Mouse (Mus musculus): ENCODE measurements at regions not wholly inside any gene's neighbourhood (a gene's known extent, or its start where the extent isn't known, plus 50 kb on each side); places are given as distances from the start of the nearest gene placed in this dataset.

DNA sequence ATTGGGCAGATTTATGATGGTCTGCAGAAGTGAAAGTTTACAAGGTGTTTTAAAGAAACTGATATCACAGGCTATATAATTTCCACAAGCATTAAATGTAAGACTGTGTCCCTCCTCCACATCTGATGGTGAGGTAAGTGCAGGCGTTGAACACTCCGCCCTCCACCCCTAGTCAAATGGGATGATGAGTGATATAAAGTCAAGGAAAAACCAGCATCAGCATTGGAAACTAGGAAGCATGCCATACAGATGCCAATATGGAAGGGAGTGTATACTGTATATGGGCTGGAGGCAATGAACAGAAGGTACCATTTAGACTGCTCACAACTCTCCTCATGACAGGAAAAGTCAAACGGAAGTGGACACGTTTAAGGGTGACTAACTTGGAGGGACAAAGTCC is 468.5 kb upstream of the Gm26657 start:
- no peak for DNase-seq (ENCODE audit: low spot score in 2 of 2)

DNA sequence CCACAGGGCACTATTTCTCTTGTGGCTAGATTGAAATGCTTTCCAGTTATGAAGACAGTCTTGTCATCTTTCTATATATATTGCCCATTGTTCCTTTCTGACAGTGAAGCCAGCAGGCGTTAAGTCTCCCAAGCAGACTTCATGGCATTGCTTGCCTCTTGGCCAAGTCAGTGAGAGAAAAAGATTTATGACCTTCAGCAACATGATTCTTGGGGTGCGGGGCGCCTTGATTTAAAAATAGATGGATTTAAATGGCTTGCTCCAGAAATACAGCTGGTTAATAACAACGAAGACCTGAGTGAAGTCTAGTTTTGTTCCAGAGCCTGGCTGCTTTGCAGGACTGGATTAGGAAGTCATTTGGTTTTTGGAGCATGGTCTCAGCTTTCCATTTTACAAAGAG is 475.2 kb upstream of the Gm26657 start:
- no peak for DNase-seq (ENCODE audit: low spot score in 2 of 2)

DNA sequence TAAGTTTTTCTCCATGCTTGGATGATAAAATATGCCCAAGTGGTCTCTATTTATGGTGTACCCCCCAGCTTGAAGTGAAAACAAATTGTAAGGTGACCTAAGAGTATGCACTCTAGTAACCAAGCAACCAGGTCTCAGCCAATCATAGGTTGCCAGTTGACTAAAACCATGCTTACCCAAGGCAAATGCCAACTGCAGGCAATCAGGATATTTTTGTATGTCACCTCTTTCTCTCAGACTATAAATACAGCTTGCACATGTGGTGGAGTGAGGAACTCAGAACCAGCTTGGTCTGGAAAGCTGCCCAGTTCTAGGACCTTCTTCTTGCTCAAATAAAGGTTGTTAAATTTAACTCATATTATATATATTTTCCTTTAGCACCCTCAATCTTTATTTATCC is 476.0 kb upstream of the Gm26657 start:
- DNase-seq (ENCODE audit: low spot score in 2 of 2): peak in 1 of 2 experiments; percentile 8

DNA sequence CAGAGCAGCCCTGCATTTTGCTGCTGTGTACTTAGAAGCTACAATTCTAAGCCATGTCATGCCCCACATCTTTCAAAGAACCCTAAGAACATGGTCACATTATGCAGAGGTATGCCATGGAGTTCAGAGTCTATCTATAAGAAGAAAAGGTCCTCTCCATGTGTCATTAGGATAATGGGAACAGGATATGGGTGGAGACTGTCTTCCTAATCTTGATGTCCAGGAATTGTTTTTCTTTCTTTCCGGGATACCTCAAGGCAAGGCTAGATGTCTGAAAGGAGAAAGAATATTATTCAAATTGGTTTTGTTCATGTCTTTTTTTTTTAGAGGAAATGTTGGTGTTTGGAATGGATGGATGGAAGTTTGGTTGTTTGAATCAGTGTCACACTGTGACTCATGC is 477.3 kb upstream of the Gm26657 start:
- no peak for DNase-seq (ENCODE audit: low spot score in 2 of 2)

DNA sequence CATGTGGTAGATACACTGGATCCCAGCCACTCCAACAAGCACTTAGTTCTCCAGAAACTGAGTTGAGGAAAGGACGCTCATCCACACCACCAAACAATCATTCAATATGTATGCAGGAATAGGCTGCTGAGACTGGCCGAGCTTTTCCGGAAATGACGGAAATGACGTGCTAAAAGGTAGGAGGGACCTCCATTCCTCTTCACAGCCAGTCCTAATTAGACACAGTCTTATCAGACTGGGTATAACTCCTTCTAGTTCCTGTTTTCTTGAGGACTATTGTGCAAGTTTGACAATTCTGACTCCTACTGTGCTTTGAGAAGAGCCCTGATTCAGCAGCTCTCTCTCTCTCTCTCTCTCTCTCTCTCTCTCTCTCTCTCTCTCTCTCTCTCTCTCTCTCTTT is 477.9 kb upstream of the Gm26657 start:
- no peak for DNase-seq (ENCODE audit: low spot score in 2 of 2)

DNA sequence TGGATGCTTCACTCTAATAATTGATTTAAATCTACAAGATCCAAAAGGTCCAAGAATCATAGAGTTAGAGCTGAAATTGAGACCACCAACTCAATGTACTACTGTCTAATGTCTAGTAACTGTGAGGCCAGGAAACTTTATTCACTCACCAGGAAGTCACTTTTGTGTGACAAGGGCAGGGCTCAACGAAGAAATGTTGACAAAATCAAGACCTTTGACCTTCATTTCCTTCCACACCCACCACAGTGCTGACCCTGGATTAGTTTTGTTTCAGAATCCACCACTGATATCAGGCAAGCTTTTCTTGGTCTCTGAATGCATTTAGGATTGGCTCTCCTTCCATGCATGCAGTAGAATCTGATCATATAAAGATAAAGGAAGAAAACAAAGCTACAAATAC is 487.5 kb upstream of the Gm26657 start:
- DNase-seq (ENCODE audit: low spot score in 2 of 2): no peak

DNA sequence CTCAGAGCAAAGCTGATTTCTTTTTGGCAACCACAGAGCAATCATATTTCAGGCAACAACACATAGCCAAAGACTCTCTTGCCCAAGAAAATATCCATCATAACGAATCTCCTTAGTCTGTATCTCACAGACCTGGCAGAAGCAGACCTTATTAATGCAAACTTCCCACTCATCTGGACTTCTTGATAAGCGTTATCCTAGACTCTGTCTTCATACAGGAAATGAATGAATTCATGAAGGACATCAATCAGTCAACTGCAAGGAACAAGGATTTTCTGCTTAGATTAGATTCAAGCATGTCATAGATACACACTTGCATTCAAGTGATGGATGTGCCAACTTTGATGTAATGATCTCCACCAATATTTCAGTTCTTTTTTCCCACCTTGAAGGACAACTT is 488.1 kb upstream of the Gm26657 start:
- no peak for DNase-seq (ENCODE audit: low spot score in 2 of 2)

DNA sequence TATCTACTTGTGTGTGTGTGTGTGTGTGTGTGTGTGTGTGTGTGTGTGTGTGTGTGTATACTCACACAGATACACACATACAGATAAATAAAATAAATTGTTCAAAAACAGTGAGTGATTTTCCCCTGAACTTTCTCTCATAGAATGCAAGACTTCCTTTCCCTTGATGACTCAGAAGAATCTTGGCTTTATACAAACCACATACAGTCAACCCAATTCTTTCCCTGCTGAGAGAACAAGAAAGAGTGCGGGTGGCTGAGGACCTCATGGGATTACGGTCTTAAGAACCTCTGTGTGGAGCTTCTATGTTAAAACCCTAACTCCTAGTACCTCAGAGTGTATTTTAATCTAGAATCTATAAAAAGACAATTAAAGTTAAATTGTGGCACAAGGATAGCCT is 489.3 kb upstream of the Gm26657 start:
- DNase-seq (ENCODE audit: low spot score in 2 of 2): no peak

DNA sequence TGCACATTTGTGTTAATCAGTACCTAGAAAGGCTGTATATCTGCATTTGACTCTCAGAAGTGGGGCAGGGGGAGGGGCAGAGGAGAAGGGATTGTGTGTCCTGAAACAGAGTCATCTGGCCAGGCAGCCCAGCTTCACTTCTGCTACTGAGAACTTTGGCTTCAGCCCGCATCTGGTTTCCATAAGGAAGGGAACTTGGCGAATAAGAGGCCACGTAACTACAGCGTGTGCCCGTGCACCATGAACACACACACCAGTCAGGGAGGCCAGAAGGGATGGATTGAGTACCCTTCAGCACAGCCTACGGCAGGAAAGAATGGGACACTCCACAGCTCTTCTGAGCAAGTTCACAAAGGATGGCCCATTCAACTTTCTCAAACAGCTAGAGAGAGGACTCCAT is 496.0 kb upstream of the Gm26657 start:
- DNase-seq (ENCODE audit: low spot score in 2 of 2): no peak

DNA sequence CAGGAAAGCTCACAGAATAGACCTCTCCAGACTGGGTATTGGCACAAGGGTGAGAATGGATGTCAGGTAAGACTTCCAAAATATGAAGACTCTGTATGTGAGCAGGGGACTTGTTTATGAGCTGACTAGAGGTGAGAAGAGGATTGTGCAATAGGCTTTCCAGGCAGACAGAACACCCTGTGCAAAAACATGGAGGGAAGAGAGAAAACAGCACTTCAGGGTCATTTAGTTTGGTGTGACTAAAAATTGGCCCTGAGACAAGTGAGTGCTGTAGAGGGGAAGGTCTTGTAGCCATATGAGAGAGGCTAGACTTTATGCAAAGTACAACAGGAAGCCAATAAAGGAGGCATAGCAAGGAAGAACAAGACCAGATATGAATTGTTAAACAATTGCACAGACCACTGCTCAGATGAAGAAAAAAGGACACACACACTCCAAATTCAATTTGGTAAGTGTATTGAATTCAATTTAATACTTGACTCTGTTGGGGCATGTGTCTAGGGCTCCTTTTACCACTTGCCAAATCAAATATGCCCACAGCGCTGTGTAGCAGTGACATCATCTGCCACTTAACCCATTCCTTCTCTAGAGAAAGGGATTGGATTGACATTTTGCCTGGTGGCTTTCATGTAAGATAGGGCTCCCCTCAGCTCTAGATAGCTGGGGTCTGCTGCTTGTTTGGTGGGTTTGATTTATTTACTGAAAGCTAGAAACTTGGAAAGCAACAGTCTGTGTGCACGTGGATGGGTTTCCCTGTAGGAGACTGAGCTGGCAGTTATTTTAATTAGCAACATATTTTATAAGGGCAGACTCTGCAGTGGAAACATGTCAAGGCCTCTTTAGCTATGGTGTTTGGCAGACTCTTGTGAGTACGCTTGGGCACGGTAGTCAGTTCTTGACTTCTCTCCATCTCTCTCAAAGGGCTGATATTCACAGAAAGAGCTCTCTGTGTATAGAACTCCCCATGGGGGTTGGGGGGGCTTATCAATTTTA is 501.1 kb upstream of the Gm26657 start:
- no peak for DNase-seq (ENCODE audit: low spot score in 2 of 2)

DNA sequence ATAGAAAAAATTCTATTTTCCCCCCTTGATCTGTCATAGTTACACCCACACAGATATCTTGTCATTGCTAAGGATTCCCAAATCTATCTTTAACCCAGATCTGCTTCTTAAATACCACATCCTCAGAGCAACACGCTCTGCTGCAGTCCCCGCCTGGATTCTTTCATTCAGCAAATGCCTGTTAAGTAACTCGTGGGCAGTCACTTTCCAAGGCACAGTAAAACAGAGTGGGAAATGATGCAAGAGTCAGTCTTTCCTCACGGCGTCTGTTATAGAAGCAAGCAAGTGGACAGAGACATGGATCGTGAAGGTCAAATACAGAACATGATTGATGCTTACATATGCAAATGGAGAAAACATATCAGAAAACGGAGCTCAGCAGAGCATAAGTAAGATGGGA is 508.5 kb upstream of the Gm26657 start:
- DNase-seq (ENCODE audit: low spot score in 2 of 2): peak in 1 of 2 experiments; percentile 23

DNA sequence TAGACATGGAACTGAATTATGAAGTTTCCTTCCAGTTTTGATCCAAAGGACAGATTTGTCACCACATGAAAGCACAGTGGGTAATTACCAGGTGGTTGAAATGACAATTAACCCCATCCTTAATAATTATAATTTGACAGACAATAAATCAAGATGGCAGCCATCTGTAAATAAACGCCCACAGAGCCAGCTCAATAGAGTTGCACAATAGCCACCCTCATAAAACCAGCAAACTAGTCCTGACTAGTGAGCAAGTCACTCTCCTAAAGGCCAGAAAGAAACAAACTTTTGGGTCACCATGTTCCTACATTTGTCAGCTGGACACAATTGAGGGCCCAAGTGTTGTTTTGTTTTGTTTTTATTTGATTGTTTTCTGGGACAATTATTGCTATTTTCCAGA is 509.4 kb upstream of the Gm26657 start:
- DNase-seq (ENCODE audit: low spot score in 2 of 2): no peak

DNA sequence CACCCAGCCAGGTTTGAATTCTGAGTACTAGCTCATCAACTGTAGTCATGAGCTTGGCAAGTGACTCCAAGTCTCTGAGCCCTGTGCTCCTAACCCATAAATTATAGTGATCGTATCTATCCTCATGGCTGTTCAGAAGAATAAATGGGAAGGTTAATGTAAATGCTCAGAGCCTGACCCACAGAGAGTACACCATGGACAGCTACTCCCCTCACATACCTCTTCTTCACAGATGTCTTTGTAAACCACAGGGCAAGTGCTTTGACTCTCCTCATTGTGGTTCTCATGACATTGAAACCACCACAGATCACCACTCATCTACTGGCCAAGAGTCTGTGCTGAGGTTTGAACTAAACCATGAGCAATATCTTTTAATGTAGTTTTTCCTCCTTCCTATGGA is 513.4 kb upstream of the Gm26657 start:
- DNase-seq (ENCODE audit: low spot score in 2 of 2): no peak

DNA sequence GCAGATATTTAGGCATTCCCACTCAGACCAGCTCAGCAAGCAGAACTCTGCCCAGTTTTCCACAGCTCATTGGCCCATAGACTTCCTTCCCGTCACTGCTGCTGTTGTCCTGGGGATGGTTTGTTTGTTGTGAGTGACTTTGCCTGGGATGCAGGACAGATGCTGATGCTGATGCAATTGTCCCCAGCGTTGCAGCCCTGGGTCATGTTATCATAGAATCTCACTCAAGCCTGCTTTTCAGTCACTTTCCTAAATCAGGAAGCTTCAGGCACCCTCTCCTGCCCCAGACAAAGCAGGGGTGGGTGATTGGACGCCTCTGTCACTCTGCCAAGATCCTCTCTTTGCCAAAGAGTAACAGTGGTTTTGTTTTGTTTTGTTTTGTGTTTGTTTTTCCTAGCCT is 515.3 kb upstream of the Gm26657 start:
- no peak for DNase-seq (ENCODE audit: low spot score in 2 of 2)

DNA sequence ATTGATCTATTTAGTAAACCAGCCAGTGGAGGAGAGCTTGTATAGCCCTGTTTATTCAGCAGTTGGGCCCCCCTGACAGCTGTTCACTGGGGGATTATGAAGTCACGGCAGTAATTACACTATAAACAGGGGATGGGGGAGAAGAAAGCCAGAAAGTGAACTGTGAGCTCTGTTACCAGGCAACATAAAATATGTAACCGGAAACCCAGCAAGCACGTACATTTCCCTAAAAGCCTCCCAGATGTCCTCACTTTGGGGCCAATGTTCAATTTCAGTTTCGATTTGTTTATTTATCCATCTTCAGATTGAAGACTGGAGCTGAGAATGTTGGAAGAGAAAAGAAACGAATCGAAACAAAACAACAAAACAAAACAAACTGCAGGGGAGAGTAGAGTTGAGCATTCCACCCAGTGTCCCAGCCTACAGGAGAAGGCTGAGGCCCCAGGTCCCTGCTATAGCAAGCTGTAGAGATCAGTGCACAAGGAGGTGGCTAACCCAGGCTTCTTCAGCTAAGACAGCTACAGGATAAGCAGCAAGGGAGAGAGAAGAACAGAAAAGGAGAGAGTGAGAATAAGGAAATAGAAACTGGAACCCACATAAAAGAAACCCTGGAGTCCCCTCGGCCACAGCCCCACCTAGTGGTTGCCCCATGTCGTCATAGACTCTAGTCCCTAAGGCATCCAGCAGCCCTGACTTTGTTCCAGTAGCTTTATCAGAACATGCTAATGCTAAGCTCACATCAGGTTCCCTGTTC is 517.7 kb upstream of the Gm26657 start:
- peak in 1 of 2 experiments; percentile 7 for DNase-seq (ENCODE audit: low spot score in 2 of 2)

DNA sequence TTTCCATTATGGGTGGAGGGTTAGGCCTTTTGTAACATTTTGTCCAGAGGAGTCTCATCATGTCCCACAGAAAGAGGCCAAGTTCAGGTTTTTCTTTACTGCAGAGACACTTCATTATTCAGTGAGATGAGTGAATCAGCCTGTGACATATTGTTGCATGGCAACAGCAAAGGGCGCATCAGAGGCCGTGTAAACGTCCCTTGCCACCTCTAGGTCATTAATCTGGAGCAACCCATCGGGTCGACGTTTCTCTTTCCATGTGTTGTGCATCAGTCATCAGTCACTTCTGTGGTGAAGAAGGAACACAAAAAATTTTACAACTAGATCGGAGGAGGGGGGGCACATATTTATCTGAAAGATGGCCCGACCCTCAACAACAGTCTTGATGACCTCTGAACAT is 519.3 kb upstream of the Gm26657 start:
- no peak for DNase-seq (ENCODE audit: low spot score in 2 of 2)

DNA sequence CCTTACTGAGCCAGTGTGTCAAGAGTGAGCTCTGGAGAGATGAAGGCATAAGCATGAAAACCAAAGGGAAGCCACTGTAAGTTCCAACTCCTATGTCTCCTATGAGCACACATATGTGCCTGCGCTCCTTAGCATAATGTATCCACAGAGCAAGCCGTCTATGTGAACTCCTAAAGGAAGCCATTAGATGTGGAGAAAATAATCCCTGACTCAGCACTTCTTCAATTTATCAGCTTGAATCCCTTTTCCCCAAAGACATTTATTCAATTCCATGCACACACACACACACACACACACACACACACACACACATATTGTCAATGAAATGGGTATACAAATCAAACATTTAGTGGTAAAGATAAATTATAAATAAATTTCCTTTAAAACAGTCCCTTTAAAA is 530.4 kb upstream of the Gm26657 start:
- DNase-seq (ENCODE audit: low spot score in 2 of 2): no peak

DNA sequence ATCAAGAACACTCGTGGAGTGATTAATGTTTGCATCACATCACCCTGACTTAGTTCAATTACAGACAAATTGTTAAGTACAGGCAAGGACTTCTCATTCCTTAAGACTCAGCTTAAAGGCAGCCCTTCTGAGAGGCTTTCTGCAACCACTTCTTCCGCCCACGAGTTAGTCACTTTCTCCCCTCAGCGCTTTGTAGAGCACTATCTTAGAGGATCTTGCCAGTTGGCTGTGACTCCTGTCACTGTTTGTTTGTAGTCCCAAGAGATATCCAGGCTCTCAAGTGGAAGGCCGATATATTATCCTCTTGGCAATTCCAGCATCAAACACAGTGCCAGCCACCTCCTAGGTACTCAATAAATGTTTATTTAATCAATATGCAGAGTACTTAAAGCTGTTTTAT is 532.1 kb upstream of the Gm26657 start:
- no peak for DNase-seq (ENCODE audit: low spot score in 2 of 2)

DNA sequence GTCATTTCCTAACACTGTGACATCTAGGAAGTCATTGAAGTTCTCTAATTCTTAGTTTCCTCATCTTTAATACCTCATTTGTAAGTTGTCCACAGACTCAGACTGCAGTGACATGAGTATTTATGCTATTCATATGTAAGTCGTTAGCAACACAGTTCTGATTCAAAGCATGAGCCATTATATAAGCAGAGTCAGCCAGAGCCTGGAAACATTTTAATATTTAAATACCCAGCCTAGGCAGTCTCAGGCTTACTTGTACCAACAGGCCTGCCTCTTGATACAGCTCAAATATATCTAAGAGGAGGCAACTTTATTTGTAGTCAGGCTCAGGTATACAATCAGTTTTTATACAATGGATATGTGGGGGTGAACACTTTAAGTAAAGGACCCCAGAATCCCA is 534.8 kb upstream of the Gm26657 start:
- no peak for DNase-seq (ENCODE audit: low spot score in 2 of 2)

DNA sequence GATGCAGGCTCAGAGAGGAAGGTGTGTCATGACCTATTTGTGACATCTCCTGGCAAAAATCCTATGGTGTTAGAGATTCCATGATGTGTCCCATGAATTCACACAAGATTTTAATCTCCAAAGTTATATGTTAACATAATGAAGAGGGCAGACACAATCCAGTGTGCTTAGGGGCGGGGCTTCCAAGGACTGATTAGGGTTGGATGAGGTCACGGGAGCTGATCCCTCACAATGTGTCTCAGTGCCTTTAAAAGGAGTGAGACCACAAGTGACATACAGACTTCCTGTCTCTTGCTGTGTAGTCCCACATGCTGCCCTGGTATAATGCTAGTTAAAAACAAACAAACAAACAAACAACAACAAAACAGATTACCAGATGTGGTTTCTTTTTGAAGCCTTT is 546.5 kb upstream of the Gm26657 start:
- no peak for DNase-seq (ENCODE audit: low spot score in 2 of 2)

DNA sequence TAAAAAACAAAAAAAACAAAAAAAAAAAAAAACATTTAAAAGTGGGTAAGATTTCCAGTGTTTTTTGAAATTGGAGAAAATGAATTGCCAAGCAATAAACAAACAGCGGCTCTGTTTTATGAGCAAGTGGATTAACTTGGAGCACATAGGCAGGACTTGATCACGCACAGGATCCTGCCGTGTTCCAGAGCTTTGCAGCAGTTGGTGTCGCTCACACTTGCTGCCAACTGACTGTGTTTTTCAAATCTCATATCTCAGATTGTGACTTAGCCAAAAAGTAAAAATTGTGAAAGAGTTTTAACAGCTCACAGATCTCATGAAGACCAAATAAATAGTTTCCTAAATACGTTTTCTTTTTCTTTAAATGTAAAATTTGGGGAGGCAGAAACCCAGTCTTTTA is 547.4 kb upstream of the Gm26657 start:
- DNase-seq (ENCODE audit: low spot score in 2 of 2): no peak

DNA sequence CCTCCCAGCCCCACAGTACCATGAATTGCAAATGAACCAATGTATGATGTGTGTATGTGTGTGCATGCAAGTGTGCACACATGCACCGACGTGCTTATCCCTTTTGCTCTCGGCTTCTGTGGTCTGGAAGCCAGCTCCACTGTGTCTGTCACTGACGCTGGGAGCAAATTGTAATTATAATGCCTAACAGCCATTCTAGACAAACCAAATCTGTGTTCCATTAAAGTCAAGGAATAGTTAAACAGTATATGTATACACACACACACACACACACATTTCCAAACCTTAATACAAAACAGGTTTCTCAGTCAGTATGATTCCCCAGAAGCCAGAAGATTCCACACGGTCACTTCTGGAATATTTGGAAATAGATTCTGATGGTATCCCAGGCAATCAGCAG is 560.3 kb upstream of the Gm26657 start:
- DNase-seq (ENCODE audit: low spot score in 2 of 2): no peak
